Comparison of ENCODE assay signal across 29 mouse cellular contexts in the genomic region with DNA sequence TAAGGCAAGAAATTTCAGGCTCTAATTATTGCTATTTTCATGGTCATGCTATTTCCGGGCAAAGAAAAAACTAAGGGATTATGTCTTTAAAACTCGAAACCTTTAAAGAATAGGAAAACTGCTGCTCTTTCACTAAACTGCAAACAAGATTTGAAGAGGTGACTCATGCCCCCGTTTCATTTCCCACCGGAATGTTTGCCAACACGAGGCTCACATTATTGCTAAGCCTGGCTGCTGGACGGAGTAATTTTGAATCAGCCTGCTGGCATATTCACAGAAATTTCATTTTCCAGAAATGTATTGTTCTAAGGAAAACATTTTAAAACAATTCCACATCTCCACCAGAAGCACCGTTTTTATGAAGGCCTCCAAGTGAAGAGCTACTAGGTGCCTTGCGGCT.
A peak's percentile ranks its signal among the peaks of the same experiment; 100 is the strongest.
DNase-seq lines count a peak whose midpoint lies in the region; TF ChIP-seq lines count a peak whose summit lies in the region.
"Had no signal": no experiment of that assay in that cellular context is flagged by ENCODE, and none has a peak within 500 bp of the region (broad histone marks: within the 10 kb centered on the region; RNA-seq: fewer than 3 reads in every experiment).

No protein-coding gene starts in this region.

- peak; percentile 21 to 47 for DNase-seq in cerebellum, adult 18-20 months
- no peak for DNase-seq in cerebellum, postnatal 10 days
- no peak for DNase-seq in left cerebral cortex, adult 2 months (ENCODE audit: extremely low spot score in 1 of 2, low spot score in 2 of 2)
- no peak for DNase-seq in left cerebral cortex, adult 8-10 months (ENCODE audit: low spot score in 2 of 2)
- DNase-seq in NIH3T3 (ENCODE audit: low read depth): peak; percentile 64
- no peak for DNase-seq in heart, adult 18-20 months
- DNase-seq: adrenal gland, adult 2 months; cerebellum, adult 11 months; forebrain, postnatal 0 days; gastrocnemius, postnatal 25 days; heart, adult 11 months; heart, postnatal 36 days; kidney, adult 2 months; kidney, postnatal 36 days; layer of hippocampus, postnatal 36 days; liver; lung, adult 2 months; lung, postnatal 10 days; midbrain, embryonic 14.5 days; retina, postnatal 1 day; spleen, adult 18-20 months; thymus, postnatal 14 days had no signal

- intact Hi-C loops in left cerebral cortex, adult 2 months (cut with DNase I): no loop called here

- TF ChIP-seq POLR2A in cortical plate, adult 2 months (IDR thresholded peaks at IDR 0.05; ENCODE audit: extremely low read depth, insufficient read depth, low read length): no peak

- H3K27ac ChIP-seq in left cerebral cortex, adult 2 months: peak overlapping the region; percentile 66
- H3K27ac ChIP-seq in cortical plate, adult 2 months (ENCODE audit: insufficient read depth, low read length): peak overlapping the region; percentile 15; the same call in 1 of the 2 replicates
- H3K27ac ChIP-seq: embryonic facial prominence, embryonic 13.5 days; forebrain, embryonic 12.5 days; hindbrain, embryonic 12.5 days; hindbrain, postnatal 0 days; intestine, embryonic 15.5 days; liver, embryonic 14.5 days had no signal

- no peak overlapping the region for H3K4me3 ChIP-seq in left cerebral cortex, adult 2 months
- no peak overlapping the region for H3K4me3 ChIP-seq in cortical plate, adult 2 months (ENCODE audit: insufficient read depth, low read length)
- H3K4me3 ChIP-seq: embryonic facial prominence, embryonic 13.5 days; forebrain, embryonic 12.5 days; hindbrain, embryonic 12.5 days; intestine, embryonic 15.5 days had no signal

- H3K4me1 ChIP-seq in cortical plate, adult 2 months (ENCODE audit: control insufficient read depth, insufficient read depth, low read length): peaks cover 3% of the 10 kb centered on the region; the same call in 1 of the 2 replicates
- H3K4me1 ChIP-seq: embryonic facial prominence, embryonic 13.5 days; hindbrain, embryonic 12.5 days; intestine, embryonic 15.5 days had no signal

- no peak for TF ChIP-seq CTCF in left cerebral cortex, adult 2 months (IDR thresholded peaks at IDR 0.05)
- no peak for TF ChIP-seq CTCF in cortical plate, adult 2 months (IDR thresholded peaks at IDR 0.05; ENCODE audit: extremely low read depth, insufficient read depth, low read length)

Comparison
In these comparisons a context has a peak if more than half of its experiments do, and no peak if none do; other contexts are left out.
1. DNase-seq: peak in cerebellum, adult 18-20 months (2 of 2) and NIH3T3 (single experiment); none in cerebellum, postnatal 10 days (0 of 2), left cerebral cortex, adult 2 months (0 of 2), left cerebral cortex, adult 8-10 months (0 of 2) and heart, adult 18-20 months (0 of 2).